Mouse (Mus musculus) erythroblast, adult 5-6 weeks (primary cell): ENCODE data around the gene Lhpp. TPM values are rescaled to one million over a fixed set of nuclear protein-coding genes. Genes with fewer than 3 reads are reported as not detected.
"Not testable (repeated sequence)": the region's sequence is repeated elsewhere in the genome, so short reads cannot be mapped to it uniquely, and the experiment has no call there.

ENCODE experiments used
- ATAC-seq: replicated peaks from 2 replicates; pipeline ENCODE4 v1.8.0; 2016; ENCODE audit warnings: moderate number of reproducible peaks, mild to moderate bottlenecking, moderate TSS enrichment, inconsistent platforms; ENCODE audit not compliant: poor library complexity, low FRiP score, severe bottlenecking
- total RNA-seq, 2 experiments: library from RNA; stranded (forward) in 1 of 2; stranded (reverse) in 1 of 2; fragments of 150-400 nt in 1 of 2; fragments of 200-764, 138-1000 nt in 1 of 2; gene quantifications; 2 replicates each; pipeline versions ENCODE4 v1.2.3 to v1.2.4; 2015 to 2017; ENCODE audit warnings: low replicate concordance in 2 of 2

The Lhpp gene
- total RNA-seq, 2 experiments from 2014 or later = 0.68 TPM; not detected in 1

DNA sequence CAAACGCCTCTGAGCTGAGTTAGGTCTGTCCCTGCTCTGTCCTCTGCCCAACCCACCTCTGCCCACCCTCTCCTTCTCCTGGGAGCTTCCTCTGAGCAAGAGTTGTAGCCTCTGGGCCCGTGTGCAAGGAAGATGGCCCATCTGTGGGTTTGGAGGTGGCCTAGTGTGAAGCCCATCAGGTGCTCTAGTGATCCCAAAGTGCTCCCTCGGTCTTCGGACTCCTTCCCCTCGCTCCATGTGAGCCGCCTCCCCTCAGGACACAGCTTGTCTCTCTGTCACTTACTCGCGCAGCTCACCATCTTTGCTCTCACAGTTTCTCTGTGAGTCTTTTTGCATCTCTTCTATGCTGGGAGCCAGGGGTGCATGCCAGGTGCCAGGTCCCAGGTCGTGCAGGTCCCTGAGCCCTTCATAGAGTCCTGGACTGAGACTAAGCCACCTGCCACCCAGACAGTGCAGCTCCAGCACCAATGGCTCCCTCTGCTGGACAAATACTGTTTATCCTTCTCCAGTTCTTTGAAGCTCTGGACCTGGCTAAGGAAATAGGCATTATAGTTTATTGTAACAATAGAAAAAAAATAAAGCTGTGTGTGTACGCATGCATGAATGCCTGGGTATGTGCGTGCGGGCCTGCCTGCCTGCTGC lies 28.1 kb downstream of the Lhpp start:
- ATAC-seq = 0 out of 2 replicates have a peak, but pooled peaks have one; percentile 50

DNA sequence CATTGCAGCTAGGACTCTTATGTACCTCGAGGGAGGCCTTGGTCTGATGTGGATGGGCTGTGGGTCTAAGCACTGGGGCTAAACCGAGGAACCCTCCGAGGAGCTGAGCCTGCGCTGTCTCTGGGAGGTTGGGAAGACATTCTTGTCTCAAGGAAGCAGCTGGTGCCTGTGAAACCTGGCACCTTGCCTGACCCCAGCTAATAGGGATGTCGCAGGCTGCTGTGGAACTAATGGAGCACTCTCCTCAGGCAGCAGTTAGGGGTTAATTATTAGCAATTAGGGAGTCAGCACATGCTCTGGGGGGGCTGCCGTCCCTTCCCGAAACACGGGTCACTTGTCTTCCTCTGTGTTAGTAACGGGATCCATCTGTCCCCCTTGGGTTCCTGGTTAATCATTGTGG lies 30.5 kb downstream of the Lhpp start:
- no peak for ATAC-seq

GRCm38 (mm10) chr7:132641606-132642005 lies 31.2 kb downstream of the Lhpp start:
- no peak for ATAC-seq

DNA sequence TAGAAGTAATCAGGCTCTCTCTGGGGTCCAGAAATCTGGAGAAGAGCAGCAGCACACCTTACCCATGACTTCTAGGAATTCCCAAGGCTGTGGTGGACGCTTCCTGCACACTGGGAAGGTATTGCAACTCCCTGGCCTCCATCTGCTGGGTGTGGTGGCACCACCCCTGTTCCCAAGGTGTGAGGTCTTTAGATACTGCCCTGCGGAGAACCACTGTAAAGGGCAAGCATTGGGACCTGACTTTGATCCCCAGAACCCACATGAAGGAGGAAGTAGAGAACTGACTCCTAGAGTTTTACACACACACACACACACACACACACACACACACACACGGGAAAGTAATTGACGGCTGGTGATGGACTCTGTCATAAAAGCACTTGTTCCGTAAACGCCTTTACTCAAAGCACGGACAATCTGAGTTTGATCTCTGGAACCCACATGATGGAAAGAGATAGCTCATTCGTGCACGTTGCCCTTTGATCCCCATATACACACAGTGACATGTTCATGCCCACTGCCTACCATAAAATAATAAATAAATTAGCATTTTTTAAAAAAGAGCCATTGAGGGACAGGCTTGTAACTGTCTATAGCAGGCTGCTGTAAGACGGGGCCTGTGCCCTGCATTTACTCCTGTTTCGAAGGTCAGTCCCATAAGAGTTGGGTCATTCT lies 34.3 kb downstream of the Lhpp start:
- no peak for ATAC-seq

- no peak for ATAC-seq
Observed at GRCm38 (mm10) chr7:132646514-132646913, 36.1 kb downstream of the Lhpp start.

GRCm38 (mm10) chr7:132654412-132654811 lies 44.0 kb downstream of the Lhpp start:
- ATAC-seq = no peak

- peak; percentile 79 for ATAC-seq
Observed at GRCm38 (mm10) chr7:132656075-132656474, 45.6 kb downstream of the Lhpp start.

- peak; percentile 54 for ATAC-seq
Observed at GRCm38 (mm10) chr7:132656548-132656947, 46.1 kb downstream of the Lhpp start.

DNA sequence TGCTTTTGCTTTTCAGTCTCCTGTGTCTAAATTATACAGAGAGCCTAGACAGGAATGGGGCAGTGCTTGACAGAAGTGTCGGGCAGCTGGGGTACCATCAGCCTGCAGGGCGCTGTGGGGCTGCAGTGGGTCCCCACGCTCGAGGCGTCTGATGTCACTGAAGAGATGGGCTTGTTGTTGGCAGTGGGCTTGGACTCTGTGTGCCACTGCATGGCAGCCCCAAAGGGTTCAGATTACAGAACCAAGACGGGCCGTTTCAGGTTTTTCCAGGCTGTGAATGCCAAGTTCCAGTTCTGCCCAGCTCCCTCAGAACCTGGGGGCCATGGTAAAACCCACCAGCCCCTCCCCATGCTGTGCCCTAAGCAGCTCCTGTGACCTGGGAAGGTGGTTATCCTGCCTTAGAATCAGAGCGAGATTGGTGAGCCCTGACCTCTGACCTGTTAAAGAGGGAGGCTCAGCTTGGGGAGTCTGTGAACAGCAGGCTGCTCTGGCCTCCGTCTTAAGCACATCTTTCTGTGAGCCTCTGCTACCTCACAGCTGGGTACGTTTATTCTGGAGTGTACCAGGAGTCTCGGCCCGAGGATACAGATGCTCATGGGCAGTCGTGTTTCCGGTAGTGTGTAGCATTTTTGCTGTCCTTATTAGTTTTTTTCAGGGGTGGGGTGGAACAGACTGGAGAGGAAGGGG lies 47.1 kb downstream of the Lhpp start:
- no peak for ATAC-seq

GRCm38 (mm10) chr7:132658058-132658450 lies 47.6 kb downstream of the Lhpp start:
- no peak for ATAC-seq

- no peak for ATAC-seq
Observed at GRCm38 (mm10) chr7:132658688-132659087, 48.2 kb downstream of the Lhpp start.

DNA sequence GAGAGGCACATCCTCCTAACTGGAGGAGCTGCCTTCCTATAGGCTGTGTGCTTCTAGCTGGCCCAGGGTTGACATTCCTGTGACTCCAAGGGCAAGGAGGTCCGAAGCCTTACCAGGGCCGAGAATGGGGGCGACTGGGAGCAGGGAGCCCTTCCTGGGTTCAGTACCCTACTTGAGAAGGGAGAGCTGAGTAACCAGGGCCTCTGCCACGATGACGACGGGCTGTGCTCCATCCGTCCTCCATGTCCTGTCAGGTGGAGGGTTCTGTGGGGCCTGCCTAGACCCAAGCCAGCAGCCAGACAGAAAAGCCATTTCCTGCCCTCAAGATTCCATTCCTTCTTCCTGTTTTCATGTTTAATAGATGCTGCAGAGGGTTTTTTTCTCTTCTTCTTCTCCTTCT lies 49.2 kb downstream of the Lhpp start:
- no peak for ATAC-seq

DNA sequence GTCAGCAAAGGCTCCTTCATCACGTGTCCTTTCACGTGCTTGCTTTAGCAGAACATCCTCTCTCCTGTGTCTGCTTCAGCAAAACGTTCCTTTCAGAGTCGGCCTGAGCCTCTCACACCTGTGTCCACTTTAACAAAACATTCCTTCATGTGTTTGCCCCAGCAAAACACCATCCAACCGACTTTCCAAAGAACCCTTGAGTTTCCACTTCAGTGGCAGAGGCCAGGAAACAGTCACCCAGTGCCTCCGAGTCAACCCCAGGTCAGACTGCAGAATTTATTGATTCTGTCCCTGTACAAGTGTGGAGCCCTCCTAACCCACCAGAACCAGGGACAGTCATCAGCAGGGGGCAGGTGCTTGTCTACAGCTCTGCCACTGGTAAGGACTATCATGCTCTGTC lies 52.4 kb downstream of the Lhpp start:
- ATAC-seq = not testable (repeated sequence)

- no peak for ATAC-seq
Observed at GRCm38 (mm10) chr7:132664815-132665214, 54.4 kb downstream of the Lhpp start.

DNA sequence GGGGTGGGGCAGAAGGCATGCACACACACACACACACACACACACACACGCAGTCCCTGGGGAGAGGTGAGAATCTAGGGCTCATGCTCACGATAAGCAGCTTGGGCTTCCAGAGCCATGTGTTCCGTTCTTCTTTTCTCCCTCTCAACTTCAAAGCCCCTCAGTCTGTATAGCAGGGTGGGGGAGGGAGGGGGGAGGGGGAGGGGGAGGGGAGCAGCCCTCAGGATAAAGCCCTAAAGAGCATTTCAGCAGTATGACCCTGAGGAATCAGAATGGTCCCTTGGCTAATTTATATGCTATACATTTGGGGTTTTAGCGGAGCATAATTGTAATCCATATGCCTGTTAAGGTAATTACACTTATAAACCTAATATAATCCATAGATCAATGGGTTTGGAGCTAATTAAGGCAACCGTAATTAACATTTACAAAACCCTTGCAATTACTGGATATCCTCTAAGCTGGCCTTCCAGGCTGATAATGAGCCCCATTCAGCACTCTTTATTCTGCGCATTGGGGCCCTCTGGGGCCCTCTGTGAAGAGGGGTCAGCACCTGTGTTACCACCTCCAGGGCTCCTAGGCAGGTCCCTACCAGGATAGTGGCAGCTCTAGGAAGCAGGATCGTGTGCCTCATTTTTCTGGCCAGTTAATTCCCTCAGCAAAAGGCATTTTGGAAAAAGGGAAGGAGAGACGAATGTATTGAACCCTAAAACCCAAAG lies 55.4 kb downstream of the Lhpp start:
- no peak for ATAC-seq

DNA sequence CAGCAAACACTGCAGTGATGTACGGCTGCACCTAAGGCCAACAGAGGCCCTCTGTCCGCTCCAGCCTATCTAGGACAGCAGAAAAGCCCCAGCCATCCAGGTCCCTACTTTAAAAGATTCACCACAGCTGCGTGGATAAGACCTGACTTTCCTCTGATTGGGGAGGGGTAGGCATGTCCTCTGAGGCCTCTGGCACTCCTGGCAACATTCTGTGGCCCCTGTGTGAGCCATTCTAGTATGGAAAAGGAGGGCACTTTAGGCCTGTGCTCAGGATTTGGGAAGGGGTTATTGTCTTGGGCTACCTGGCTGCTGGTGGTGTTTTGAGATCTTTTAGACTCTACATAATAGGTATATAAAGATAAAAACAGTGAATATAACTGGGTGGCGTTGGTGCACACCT lies 56.1 kb downstream of the Lhpp start:
- ATAC-seq = no peak

GRCm38 (mm10) chr7:132668604-132669003 lies 58.2 kb downstream of the Lhpp start:
- ATAC-seq = no peak

DNA sequence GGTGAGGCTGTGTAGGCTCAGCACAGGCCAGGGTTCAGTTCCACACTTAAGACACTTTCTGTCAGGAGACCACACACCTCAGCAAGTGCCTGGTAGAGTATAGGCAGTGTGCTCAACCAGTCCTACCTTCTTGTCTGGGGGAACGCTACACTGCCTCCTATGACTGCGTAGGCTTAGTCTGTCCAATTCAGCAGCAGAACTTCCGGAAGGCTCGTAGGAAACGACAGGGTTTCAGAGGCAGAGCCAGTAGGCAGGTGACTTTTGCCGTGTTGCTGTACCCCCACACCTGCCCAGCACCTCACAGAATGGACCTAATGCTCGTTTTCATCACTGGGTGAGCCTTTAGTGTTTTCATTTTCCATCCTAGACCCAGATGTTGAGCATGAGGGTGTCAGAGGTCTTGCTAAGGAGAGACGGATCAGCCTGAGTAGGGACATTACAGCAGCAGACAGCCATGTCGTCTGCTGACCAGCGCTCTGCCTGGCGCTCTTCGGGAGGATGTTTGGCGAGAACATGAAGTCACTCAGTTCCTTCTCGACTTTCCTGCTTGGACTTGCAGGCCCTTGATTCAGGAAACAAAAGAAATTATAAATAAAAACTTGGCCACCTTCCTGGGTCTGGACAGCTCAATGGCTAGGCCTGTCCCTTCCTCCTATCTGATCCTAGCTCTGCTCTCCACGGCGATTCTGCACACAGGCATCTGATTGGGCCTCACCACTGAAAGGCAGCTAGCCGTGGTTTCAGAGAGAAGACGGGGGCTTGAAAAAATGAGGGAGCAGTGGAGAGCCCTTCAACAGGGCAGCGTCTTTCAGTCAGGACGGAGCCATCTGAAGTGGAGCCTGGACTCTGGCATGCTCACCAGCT lies 59.8 kb downstream of the Lhpp start:
- ATAC-seq = no peak

DNA sequence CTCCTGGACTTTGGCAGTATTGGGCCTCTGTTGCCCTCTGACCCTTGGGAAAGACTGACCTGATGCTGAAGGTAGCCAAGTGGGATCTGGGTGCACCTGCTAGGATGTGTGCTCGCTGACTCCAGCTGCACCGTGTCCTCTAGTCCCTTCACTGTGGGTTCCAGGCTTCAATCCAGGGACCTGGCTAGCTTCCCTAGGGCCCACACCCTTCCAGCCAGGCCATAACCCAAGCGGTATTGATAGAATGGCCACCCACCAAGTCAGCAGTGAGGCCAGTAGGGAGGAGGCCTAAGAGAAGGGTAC lies 60.4 kb downstream of the Lhpp start:
- no peak for ATAC-seq

DNA sequence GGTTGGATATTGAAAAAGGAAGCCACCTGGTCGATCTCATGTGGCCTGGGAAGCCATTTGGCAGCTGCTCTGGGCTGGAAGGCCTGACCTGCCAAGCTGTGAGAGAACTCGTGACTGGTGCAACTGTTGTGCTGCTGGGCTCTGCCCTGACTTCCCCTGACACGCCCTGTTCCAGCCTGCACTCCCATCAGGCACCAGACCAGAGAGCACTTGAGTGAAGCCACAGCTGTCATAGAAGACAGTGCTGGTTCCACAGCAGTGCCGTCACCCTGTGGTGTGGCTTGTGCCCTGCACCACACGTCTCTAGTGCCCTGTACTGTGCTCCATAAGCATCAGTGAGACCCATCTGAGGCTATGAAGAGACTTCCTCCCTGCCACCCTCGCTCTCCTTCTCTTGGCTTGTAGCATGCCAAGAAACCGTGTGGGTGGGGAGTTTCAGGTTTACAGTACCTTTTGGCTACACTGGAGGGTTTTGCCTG lies 62.1 kb downstream of the Lhpp start:
- peak; percentile 41 for ATAC-seq
